Mouse (Mus musculus): ENCODE results near the gene Olfr679.
"Not testable (repeated sequence)": the region's sequence is repeated elsewhere in the genome, so short reads cannot be mapped to it uniquely, and the experiment has no call there.

Gene Olfr679

GRCm38 (mm10) chr7:105080905-105081304 is at the start of gene Olfr679:
Gene Olfr679, plus strand, starts transcription at chr7:105081205.
- no peak for DNase-seq

- no peak for DNase-seq
Measured at GRCm38 (mm10) chr7:105032398-105032797, 48.6 kb upstream of the Olfr679 start, which contains the start of gene Olfr676. Gene Olfr676, plus strand, starts transcription at chr7:105032698.

- DNase-seq = not testable (repeated sequence)
Measured at GRCm38 (mm10) chr7:105033836-105034235, 47.2 kb upstream of the Olfr679 start.

GRCm38 (mm10) chr7:105058951-105059350 is 22.1 kb upstream of the Olfr679 start:
- no peak for DNase-seq

- no peak for DNase-seq
Measured at GRCm38 (mm10) chr7:105064175-105064574, 16.8 kb upstream of the Olfr679 start, which contains the start of gene Olfr678. Gene Olfr678, plus strand, starts transcription at chr7:105064475.

GRCm38 (mm10) chr7:105092717-105093116 is 11.7 kb downstream of the Olfr679 start, which contains the start of gene Olfr680-ps1:
Gene Olfr680-ps1, minus strand, starts transcription at chr7:105092817.
- not testable (repeated sequence) for DNase-seq

GRCm38 (mm10) chr7:105116536-105116935 is 35.5 kb downstream of the Olfr679 start, which contains the start of gene Olfr681:
Gene Olfr681, plus strand, starts transcription at chr7:105116836.
- no peak for DNase-seq
